Mouse (Mus musculus): ENCODE data around the gene Vezt. TPM values are rescaled to one million over a fixed set of nuclear protein-coding genes. Genes with fewer than 3 reads are reported as not detected.
A peak's percentile ranks its signal among the peaks of the same experiment; 100 is the strongest.

The Vezt gene
- 7.4 and 11.0 TPM in 2 replicates for polyA plus RNA-seq (2012; rRNA removed)

- peak; percentile 93 for DNase-seq (ENCODE audit: low read depth, low spot score)
- under 1% methylated on average over 75 of the region's 77 CpGs for WGBS
Measured at GRCm38 (mm10) chr10:94035658-94036374, at the start of gene Vezt, which contains the start of gene Fgd6. Gene Vezt, minus strand, starts transcription at chr10:94035817. Gene Fgd6, plus strand, starts transcription at chr10:94036001.

- peak; percentile 77 for DNase-seq (ENCODE audit: low read depth, low spot score)
- 19% methylated on average over 7 of the region's 7 CpGs for WGBS
Measured at GRCm38 (mm10) chr10:94082040-94082734, 46.6 kb upstream of the Vezt start.

DNA sequence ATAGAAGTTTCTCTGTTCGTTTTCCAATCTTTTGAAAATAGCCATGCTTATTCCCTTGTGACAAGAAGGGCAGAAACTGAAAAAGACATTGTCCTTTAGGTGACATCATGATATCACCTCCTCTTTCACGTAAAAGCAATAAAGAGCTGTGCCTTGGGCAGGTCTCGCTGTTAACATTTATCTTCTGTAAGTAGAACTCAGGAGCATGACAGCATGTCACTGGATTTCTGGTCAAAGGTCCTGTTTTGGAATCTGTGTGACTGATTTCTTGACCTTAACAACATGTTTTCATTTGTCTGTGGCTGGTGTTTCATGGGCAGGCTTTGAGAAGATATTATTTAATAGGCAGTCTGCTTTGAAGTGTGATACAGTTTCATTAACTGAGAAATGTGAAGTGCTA lies 45.1 kb upstream of the Vezt start:
- WGBS, result 50% methylated on average over 3 of the region's 3 CpGs
- DNase-seq (ENCODE audit: low read depth, low spot score), result no peak

DNA sequence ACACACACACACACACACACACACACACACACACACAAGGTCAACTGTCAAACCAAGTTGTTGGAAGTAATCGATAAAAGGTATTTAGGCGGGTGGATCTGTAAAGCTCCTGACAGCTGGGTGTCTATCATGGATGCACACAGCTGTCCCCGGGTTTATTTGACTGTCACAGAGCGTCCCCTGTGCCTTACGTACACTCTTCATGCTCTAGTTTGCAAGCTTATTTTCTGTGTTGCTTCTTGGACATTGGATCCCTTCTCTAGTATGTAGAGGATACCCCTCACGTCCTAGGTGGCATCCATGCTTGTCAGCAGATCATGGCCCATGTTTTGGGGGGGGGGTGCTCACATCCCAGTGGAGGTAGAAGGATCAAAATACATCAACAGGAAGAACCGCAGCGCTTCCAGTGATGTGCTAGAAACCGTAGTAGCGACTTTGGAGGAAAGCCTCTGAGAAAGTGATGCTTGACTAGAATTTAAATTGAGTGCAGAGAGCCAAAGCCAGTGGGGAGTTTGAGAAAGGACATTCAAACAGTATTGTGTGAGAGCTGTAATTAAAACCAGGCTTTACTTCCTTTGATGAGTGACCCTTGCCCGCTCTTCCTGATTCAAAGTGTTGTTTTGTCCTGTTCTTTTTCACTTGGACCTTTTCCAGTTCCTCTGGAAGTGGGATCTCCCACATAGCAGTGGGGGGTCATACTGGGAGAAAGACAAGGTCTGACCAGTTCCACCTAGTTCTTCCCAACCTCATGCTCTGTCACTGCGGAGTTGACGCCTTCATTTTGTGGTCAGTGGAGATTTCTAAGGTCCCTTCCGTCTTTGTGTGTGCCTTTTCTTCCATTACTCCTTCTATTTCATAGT lies 41.6 kb upstream of the Vezt start:
- WGBS, result 89% methylated on average over 14 of the region's 14 CpGs

GRCm38 (mm10) chr10:94072916-94073465 lies 37.4 kb upstream of the Vezt start:
- 46% methylated on average over 4 of the region's 4 CpGs for WGBS
- no peak for DNase-seq (ENCODE audit: low read depth, low spot score)

More for the DNA sequence above, 41.6 kb upstream of the Vezt start:
- DNase-seq (ENCODE audit: low read depth, low spot score), result no peak

DNA sequence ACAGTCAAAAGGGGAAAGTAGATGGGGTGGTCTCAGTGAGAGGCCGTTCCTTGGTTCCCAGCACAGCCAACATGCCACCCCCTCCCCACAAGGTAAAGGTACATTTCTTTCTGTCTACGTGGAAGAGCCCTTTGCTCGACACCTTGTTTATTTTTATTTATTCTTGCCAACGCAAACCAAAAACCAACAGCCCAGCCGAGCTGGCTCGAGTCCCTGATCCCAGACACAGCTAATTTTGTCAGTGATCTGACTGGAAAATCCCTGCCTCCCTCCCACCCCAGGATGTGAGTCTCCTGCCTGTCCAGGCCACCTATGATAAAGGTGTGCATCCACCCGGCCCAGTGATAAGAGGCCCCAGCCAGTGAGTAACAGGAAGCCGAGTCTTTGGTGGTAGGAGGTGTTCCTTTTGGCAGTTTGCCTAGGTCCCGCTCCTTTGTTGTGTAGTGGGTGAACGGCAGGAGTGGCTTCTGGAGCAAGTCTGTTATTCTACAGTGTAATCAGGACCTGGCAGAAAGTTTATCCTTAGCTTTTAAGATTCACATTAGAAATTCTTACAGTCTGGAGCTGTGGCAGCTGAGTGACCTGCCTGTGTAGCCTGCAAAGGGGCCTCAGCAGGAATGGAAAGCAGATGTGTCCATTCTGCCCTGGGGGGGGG lies 36.8 kb upstream of the Vezt start:
- WGBS, result 32% methylated on average over 10 of the region's 10 CpGs
- no peak for DNase-seq (ENCODE audit: low read depth, low spot score)

DNA sequence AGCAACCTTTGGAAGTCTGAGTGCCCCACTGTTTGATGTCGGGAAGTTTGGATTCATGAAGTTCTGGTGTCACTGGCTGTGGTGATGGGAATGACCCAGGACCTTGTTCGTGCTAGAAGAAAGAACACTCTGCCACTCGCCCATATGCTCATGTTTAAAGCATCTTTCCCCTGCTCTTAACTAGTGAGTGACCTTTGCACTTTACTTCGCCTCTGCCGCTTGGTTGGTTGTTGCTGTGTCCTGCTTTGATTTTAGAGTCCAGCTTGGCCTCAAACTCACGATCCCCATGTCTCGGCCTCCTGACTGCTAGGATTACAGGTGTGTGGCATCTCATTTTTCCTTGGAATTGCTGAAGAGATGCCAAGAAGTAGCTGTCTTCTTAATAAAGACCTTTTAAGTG lies 36.0 kb upstream of the Vezt start:
- no peak for DNase-seq (ENCODE audit: low read depth, low spot score)
- WGBS, result 88% methylated on average over 7 of the region's 7 CpGs

DNA sequence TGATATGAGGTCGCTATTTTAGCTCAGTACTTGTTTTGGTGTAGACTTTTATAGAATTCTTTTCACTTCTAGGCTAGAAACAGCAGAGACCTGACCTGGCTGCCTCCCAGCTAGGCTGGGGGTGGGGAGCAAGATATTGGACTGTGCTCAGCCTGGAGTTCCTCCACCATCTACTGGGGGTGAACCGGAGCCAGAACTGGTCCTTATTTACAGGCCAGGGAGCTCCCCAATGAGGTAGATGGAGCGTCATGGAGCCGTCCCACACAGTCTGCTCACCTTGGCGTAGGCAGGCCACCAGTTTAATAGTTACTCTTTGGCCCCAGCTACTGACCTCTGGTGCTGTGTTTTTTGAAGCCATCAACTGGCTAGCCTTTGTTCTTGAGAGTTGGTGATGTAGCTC lies 33.1 kb upstream of the Vezt start:
- DNase-seq (ENCODE audit: low read depth, low spot score), result no peak
- WGBS, result 17% methylated on average over 5 of the region's 5 CpGs

DNA sequence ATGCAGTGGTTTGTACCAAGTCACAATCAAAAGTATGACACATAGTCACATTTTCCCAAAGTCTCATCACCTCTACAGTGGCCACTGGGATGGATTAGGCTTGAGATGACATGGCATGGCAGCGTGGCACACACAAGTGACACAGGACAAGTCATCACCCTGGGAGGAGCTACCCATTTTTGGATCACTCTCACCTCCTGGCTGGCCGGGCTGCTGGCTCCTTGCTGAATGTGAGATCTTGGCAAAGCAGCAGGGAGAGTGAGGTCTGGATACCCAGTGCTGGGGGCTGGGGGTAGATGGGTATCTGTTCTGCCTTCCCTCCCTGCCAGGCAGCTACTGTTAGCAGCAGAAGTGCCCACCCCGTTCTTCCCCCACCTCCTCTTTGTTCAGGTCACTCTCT lies 31.3 kb upstream of the Vezt start:
- WGBS, result 76% methylated on average over 3 of the region's 3 CpGs
- no peak for DNase-seq (ENCODE audit: low read depth, low spot score)

GRCm38 (mm10) chr10:94062357-94062756 lies 26.7 kb upstream of the Vezt start:
- 83% methylated on average over 5 of the region's 5 CpGs for WGBS
- DNase-seq (ENCODE audit: low read depth, low spot score), result no peak

GRCm38 (mm10) chr10:94060190-94060589 lies 24.6 kb upstream of the Vezt start:
- no peak for DNase-seq (ENCODE audit: low read depth, low spot score)
- WGBS, result 14% methylated on average over 8 of the region's 8 CpGs

DNA sequence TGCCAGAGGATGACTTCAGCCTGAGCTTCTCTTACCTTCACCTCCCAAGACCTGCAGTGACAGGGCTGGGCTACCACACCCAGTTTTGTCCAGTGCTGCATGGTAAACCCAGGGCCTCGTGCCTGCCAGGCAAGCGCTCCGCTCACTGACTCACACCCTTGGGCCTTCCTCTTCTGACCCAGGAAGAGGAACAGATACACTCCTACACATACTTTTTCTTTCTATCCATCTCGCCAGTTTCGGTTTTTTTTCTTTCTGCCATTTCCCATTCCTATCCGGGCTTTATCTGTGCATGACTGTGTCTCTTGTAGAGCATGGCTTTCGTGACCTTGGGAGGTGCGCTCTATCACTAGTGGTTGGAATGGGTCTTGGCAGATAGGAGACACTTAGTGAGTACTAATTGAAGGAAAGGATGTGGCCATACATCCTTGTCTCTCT lies 24.0 kb upstream of the Vezt start:
- peak; percentile 77 for DNase-seq (ENCODE audit: low read depth, low spot score)
- WGBS, result 39% methylated on average over 8 of the region's 8 CpGs

- 82% methylated on average over 6 of the region's 6 CpGs for WGBS
- no peak for DNase-seq (ENCODE audit: low read depth, low spot score)
Measured at GRCm38 (mm10) chr10:94056487-94056886, 20.9 kb upstream of the Vezt start.

GRCm38 (mm10) chr10:94050736-94051135 lies 15.1 kb upstream of the Vezt start:
- no peak for DNase-seq (ENCODE audit: low read depth, low spot score)
- WGBS, result 97% methylated on average over 5 of the region's 5 CpGs

- DNase-seq (ENCODE audit: low read depth, low spot score), result no peak
- WGBS, result 40% methylated on average over 8 of the region's 8 CpGs
Measured at GRCm38 (mm10) chr10:94049121-94049520, 13.5 kb upstream of the Vezt start.

- no peak for DNase-seq (ENCODE audit: low read depth, low spot score)
- WGBS, result 21% methylated on average over 10 of the region's 10 CpGs
Measured at GRCm38 (mm10) chr10:94047845-94048559, 12.4 kb upstream of the Vezt start.

DNA sequence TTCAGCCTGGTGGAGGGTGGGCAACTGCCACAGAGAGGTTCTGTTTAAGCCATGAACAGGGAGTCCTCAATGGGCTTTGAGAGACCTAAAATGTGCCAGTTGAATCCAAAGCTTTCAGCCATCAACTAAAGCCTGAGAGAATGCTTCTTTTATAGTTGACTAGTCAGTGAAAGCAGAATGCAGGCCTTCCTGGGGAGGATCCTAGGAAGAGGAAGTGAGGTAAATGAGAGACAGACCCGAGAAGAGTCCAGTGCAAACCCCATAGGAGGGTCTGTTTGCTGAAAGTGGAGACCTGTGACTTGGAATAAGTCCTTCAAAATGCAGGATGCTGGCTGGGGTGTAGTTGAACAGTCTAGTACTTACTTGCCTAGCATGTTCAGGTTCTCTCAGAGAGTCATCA lies 11.4 kb upstream of the Vezt start:
- 56% methylated on average over 1 of the region's 1 CpGs for WGBS
- DNase-seq (ENCODE audit: low read depth, low spot score), result no peak

- 94% methylated on average over 13 of the region's 13 CpGs for WGBS
- DNase-seq (ENCODE audit: low read depth, low spot score), result no peak
Measured at GRCm38 (mm10) chr10:94045301-94045700, 9.7 kb upstream of the Vezt start.

DNA sequence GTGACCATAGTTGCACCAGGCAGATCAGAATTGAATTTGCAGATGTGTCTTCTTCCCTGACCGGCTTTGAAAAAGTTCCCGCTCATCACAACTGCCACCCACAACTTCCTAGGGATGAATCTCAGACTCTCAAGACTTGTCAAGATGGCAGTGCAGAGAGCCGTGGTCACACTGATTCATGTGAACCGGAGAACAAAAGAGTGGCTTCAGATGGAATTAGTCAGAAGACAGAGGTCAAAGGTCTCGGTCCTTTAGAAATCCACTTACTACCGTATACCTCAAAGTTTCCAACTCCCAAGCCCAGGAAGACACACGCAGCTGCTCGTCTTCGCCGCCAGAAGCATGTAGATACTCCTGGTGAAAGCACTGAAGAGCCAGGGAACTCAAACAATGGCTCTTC lies 8.3 kb upstream of the Vezt start:
- WGBS, result 85% methylated on average over 10 of the region's 10 CpGs
- no peak for DNase-seq (ENCODE audit: low read depth, low spot score)

All from large intestine, adult 2 months (tissue).